Mouse (Mus musculus) CD4-positive, CD25-positive, alpha-beta regulatory T cell, adult 2 months (primary cell): Measurements from ENCODE around the gene Slc9a9.

Experiments
- DNase-seq: peaks from one replicate; pipeline ENCODE4 v3.0.0-alpha.2; 2012; ENCODE audit warnings: low read depth, low spot score

Slc9a9 gene

GRCm38 (mm10) chr9:94682260-94682659, 12.6 kb downstream of the Slc9a9 start:
- peak; percentile 35 for DNase-seq

GRCm38 (mm10) chr9:94685640-94686039, 15.9 kb downstream of the Slc9a9 start:
- no peak for DNase-seq

- no peak for DNase-seq
These were observed 16.7 kb downstream of the Slc9a9 start for GRCm38 (mm10) chr9:94686380-94686779.

GRCm38 (mm10) chr9:94687203-94687859, 17.6 kb downstream of the Slc9a9 start:
- no peak for DNase-seq

- peak; percentile 64 for DNase-seq
These were observed 21.8 kb downstream of the Slc9a9 start for GRCm38 (mm10) chr9:94691311-94692087.

- no peak for DNase-seq
These were observed 22.4 kb downstream of the Slc9a9 start for GRCm38 (mm10) chr9:94692122-94692521.

- no peak for DNase-seq
These were observed 24.5 kb downstream of the Slc9a9 start for GRCm38 (mm10) chr9:94694243-94694642.

- no peak for DNase-seq
These were observed 25.3 kb downstream of the Slc9a9 start for GRCm38 (mm10) chr9:94694983-94695382.

- peak; percentile 13 for DNase-seq
These were observed 26.9 kb downstream of the Slc9a9 start for GRCm38 (mm10) chr9:94696539-94697079.

- DNase-seq: peak; percentile 9
These were observed 28.5 kb downstream of the Slc9a9 start for GRCm38 (mm10) chr9:94698175-94698574.

GRCm38 (mm10) chr9:94700549-94700948, 30.8 kb downstream of the Slc9a9 start:
- DNase-seq: peak; percentile 59

GRCm38 (mm10) chr9:94701193-94701869, 31.6 kb downstream of the Slc9a9 start:
- DNase-seq: no peak

GRCm38 (mm10) chr9:94701965-94702634, 32.4 kb downstream of the Slc9a9 start:
- no peak for DNase-seq

GRCm38 (mm10) chr9:94704986-94705757, 35.5 kb downstream of the Slc9a9 start:
- DNase-seq: no peak

GRCm38 (mm10) chr9:94705758-94706026, 36.0 kb downstream of the Slc9a9 start:
- DNase-seq: no peak

GRCm38 (mm10) chr9:94712084-94712483, 42.4 kb downstream of the Slc9a9 start:
- DNase-seq: no peak

- DNase-seq: no peak
These were observed 47.0 kb downstream of the Slc9a9 start for GRCm38 (mm10) chr9:94716695-94717094.

- no peak for DNase-seq
These were observed 53.9 kb downstream of the Slc9a9 start for GRCm38 (mm10) chr9:94723631-94724030.

GRCm38 (mm10) chr9:94725121-94725520, 55.4 kb downstream of the Slc9a9 start:
- no peak for DNase-seq

- peak; percentile 64 for DNase-seq
These were observed 57.7 kb downstream of the Slc9a9 start for GRCm38 (mm10) chr9:94727457-94727856.

- no peak for DNase-seq
These were observed 60.7 kb downstream of the Slc9a9 start for GRCm38 (mm10) chr9:94730396-94730795.
